Mouse (Mus musculus): Measurements from ENCODE around the gene Nelfb. TPM values are rescaled to one million over a fixed set of nuclear protein-coding genes. Genes with fewer than 3 reads are reported as not detected.

Nelfb gene
- polyA plus RNA-seq, 1 experiment = 65.6 TPM

- DNase-seq (ENCODE audit: extremely low spot score in 1 of 2, low spot score in 1 of 2) = peak in 1 of 2 experiments; percentile 46
Measured at GRCm38 (mm10) chr2:25178285-25178972, 32.9 kb downstream of the Nelfb start.

DNA sequence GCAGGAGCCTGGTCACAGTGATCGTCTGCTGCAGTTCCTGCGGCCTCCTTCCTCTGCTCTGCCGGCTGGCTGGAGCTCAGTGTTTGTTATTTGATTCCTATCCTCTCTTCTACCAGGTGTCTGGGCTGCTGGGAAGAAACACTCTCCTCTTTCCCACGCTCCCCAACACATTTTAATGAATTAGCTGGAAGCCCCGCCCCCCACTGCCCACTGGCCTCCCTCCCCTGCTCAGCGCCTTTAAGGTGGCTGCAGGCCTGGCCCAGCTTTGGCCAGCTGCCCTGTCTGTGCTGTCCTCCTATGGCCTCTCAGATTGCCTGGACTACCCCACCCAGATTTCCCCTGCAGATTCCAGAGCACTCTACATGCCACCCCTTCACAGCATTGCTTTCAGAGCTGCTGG, 33.6 kb downstream of the Nelfb start:
- no peak for DNase-seq (ENCODE audit: extremely low spot score in 1 of 2, low spot score in 1 of 2)

DNA sequence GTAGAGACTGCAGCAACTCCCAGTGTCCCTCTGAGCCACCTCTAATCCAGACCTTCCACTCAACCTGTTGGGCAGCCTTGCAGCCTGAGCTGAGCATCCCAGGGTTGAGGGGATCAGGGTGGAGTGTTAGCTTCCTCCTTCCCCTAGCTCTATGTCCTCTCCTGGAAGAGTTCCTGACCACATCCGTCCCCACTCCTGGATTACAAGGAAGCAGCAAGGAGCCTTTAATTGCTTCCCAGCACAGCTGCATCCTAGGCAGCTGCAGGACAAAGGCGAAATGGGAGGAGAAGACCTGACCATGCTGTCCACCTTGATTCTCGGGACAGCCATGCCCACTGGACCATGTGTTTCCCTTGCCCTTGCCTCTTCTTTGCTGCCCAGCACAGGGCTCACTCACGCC, 34.2 kb downstream of the Nelfb start:
- DNase-seq (ENCODE audit: extremely low spot score in 1 of 2, low spot score in 1 of 2) = no peak

DNA sequence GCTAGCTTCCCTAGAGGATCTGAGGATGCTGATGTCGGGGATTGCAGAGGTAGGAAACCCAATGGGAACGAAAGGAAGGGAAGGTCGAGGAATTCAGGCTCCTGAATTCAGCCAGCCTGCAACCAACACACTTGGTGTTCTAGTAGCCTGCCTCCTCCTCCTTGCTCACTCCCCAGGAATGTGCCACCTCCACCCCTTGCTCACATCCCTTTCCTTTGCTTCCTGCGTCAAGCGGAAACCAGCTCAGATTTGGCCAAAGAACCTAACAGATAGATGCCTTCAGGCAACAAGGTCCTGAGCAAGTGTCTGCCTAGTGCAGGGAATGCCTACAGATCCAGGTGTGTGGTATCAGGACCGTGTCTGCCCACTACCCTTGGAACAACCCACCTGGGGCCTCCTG, 34.7 kb downstream of the Nelfb start:
- no peak for DNase-seq (ENCODE audit: extremely low spot score in 1 of 2, low spot score in 1 of 2)

DNA sequence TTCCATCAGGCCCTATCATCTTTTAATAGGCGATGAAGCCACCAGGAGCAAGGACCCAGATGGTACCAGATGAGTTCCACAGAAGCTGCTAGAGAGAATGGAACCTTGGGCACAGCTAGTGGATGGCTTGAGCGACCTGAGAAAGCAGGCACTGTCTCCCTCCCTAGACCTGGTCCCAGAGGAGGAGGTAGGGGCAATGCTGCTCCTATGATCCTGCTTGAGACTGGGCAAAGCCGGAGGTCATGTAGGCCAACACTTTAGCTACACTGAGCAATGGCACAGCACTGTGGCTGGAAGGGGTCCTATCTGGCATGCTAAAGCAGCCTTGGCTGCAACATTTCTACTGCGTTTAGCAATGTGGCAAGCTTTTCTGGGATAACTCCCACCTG, 35.6 kb downstream of the Nelfb start:
- no peak for DNase-seq (ENCODE audit: extremely low spot score in 1 of 2, low spot score in 1 of 2)

- DNase-seq (ENCODE audit: extremely low spot score in 1 of 2, low spot score in 1 of 2) = no peak
Measured at GRCm38 (mm10) chr2:25174866-25175689, 36.2 kb downstream of the Nelfb start.

GRCm38 (mm10) chr2:25173821-25174220, 37.5 kb downstream of the Nelfb start:
- DNase-seq (ENCODE audit: extremely low spot score in 1 of 2, low spot score in 1 of 2) = no peak

- DNase-seq (ENCODE audit: extremely low spot score in 1 of 2, low spot score in 1 of 2) = no peak
Measured at GRCm38 (mm10) chr2:25172629-25173028, 38.7 kb downstream of the Nelfb start.

- DNase-seq (ENCODE audit: extremely low spot score in 1 of 2, low spot score in 1 of 2) = no peak
Measured at GRCm38 (mm10) chr2:25171769-25172153, 39.5 kb downstream of the Nelfb start.

DNA sequence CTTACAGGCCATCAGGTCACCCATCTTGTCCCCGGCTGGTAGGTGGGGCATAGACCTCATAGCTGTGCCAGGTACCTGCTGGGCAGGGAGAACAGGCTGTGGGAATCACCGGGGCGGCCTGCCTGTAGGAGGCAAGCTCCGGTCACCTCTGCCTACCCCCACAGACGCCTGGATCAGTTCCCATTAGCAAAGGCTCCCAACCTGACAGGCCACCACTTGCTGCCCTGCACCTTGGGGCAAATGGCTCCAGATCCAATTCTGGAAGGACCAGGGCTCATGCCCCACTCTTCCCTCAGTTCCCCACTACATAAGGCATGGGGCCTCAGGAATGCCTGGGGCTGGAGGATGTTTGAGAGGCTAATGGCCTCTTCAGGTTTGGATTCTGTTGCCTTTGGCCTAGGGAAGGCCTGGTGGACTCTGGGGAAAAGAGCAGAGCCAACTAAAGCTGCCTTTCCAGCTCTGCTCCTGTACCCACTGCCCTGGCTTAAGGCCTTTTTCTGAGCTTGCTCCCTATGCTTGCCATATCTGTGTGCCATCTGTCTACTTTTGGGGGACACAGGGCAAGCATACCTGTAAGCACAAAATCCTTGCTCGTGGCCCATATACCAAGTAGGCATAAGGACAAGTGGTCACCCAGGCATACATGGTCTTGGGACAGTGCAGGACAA, 40.1 kb downstream of the Nelfb start:
- no peak for DNase-seq (ENCODE audit: extremely low spot score in 1 of 2, low spot score in 1 of 2)

GRCm38 (mm10) chr2:25170326-25171100, 40.8 kb downstream of the Nelfb start:
- no peak for DNase-seq (ENCODE audit: extremely low spot score in 1 of 2, low spot score in 1 of 2)

GRCm38 (mm10) chr2:25169778-25170177, 41.5 kb downstream of the Nelfb start:
- no peak for DNase-seq (ENCODE audit: extremely low spot score in 1 of 2, low spot score in 1 of 2)

DNA sequence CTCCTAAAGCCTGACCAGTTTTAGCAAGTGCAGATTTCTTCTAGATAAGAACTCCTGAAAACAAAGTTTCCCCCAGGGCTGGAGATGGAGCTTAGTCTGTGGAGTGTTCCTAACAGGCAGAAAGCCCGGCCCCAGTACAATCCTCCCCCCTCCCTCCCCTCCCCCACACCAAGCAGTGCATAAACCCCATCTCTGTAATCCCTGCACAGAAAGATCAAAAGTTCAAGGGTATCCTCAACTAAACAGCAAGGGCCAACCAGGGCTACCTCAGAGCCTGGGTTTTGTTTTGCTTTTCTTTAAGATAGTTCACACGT, 42.7 kb downstream of the Nelfb start:
- no peak for DNase-seq (ENCODE audit: extremely low spot score in 1 of 2, low spot score in 1 of 2)

- DNase-seq (ENCODE audit: extremely low spot score in 1 of 2, low spot score in 1 of 2) = no peak
Measured at GRCm38 (mm10) chr2:25167919-25168664, 43.2 kb downstream of the Nelfb start.

GRCm38 (mm10) chr2:25167481-25167880, 43.8 kb downstream of the Nelfb start:
- DNase-seq (ENCODE audit: extremely low spot score in 1 of 2, low spot score in 1 of 2) = no peak

GRCm38 (mm10) chr2:25157655-25158054, 53.6 kb downstream of the Nelfb start:
- DNase-seq (ENCODE audit: extremely low spot score in 1 of 2, low spot score in 1 of 2) = peak in 1 of 2 experiments; percentile 67

DNA sequence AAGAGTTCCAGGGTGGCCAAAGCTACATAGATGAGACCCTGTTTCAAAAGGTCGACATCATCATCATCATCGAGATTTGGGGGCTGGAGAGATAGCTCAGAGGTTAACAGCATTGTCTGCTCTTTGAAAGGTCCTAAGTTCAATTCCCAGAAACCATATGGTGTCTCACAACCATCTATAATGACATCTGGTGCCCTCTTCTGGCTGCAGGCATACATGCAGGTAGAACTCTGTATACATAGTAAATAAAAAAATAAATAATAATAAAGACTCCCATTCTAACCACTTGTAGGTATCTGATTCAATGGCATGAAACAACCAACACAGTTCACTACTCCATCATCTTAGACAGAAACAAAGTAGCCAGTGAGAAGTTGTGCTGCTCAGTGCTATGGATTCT, 54.3 kb downstream of the Nelfb start:
- DNase-seq (ENCODE audit: extremely low spot score in 1 of 2, low spot score in 1 of 2) = no peak

DNA sequence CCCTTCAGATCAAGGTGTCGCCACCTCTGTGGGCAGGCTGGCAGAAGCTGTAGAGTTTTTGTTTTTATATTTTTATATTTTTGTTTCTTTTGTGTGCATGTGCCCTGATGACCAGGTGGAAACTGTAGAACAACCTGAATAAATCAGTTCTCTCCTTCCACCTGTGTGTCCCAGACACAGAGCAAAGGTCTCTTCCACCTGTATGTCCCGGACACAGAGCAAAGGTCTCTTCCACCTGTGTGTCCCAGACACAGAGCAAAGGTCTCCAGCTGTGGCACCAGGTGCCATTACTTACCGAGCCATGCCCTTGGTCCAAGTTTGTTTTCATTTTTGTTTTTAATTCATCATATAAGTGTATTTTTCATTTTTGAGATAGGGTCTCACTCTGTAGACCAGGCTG, 55.1 kb downstream of the Nelfb start:
- DNase-seq (ENCODE audit: extremely low spot score in 1 of 2, low spot score in 1 of 2) = no peak

GRCm38 (mm10) chr2:25151280-25151956, 59.9 kb downstream of the Nelfb start:
- DNase-seq (ENCODE audit: extremely low spot score in 1 of 2, low spot score in 1 of 2) = no peak
